Mouse (Mus musculus) midbrain, postnatal 0 days (tissue): ENCODE results near the gene Xpc. TPM values are rescaled to one million over a fixed set of nuclear protein-coding genes. Genes with fewer than 3 reads are reported as not detected.

Source experiments
- ATAC-seq: fragments of 200-750 bp; cut with Nextera tagmentation; 2 replicates; pipeline ENCODE4 v1.8.0; 2017; ENCODE audit warnings: moderate number of reproducible peaks, mild to moderate bottlenecking, moderate TSS enrichment, moderate library complexity; ENCODE audit not compliant: low FRiP score
- DNase-seq: peaks from one replicate; pipeline ENCODE4 v3.0.0-alpha.2; 2015; ENCODE audit warnings: low spot score
- H3K27ac ChIP-seq: fragments of 300-500 bp; sonication (generic); 2 replicates; pipeline ENCODE4 v1.5.1; 2014; ENCODE audit warnings: low read depth, mild to moderate bottlenecking, low read length, mixed read lengths
- H3K27me3 ChIP-seq: fragments of 300-500 bp; sonication (generic); 2 replicates; pipeline ENCODE4 v1.6.1; 2014; ENCODE audit warnings: low read length, control low read depth, mixed read lengths; ENCODE audit not compliant: insufficient read depth
- H3K36me3 ChIP-seq: fragments of 300-500 bp; sonication (generic); 2 replicates; pipeline ENCODE4 v1.6.1; 2014; ENCODE audit warnings: low read length, control low read depth, mixed read lengths; ENCODE audit not compliant: insufficient read depth
- H3K4me1 ChIP-seq: fragments of 300-500 bp; sonication (generic); 2 replicates; pipeline ENCODE4 v1.6.1; 2014; ENCODE audit warnings: mild to moderate bottlenecking, control low read depth, antibody characterized with exemption, low read length, mixed read lengths; ENCODE audit not compliant: insufficient read depth
- H3K4me2 ChIP-seq: fragments of 300-500 bp; sonication (generic); 2 replicates; pipeline ENCODE4 v1.6.1; 2014; ENCODE audit warnings: low read depth, mild to moderate bottlenecking, low read length, mixed read lengths; ENCODE audit not compliant: poor library complexity, severe bottlenecking
- H3K4me3 ChIP-seq: fragments of 300-500 bp; sonication (generic); 2 replicates; pipeline ENCODE4 v1.5.1; 2014; ENCODE audit warnings: low read depth, mild to moderate bottlenecking, low read length, moderate library complexity
- H3K9ac ChIP-seq: fragments of 300-500 bp; sonication (generic); replicated peaks from 2 replicates; pipeline ENCODE4 v1.6.1; 2014; ENCODE audit warnings: mild to moderate bottlenecking, low read length, moderate library complexity, mixed read lengths; ENCODE audit not compliant: poor library complexity, severe bottlenecking
- H3K9me3 ChIP-seq: fragments of 300-500 bp; sonication (generic); 2 replicates; pipeline ENCODE4 v1.6.1; 2016; ENCODE audit warnings: low read length, control low read depth
- CTCF ChIP-seq: IDR thresholded peaks from 2 replicates; pipeline ENCODE4 v1.5.1; 2016; ENCODE audit warnings: antibody characterized with exemption, mild to moderate bottlenecking
- WGBS: fragments of 180-500 bp; shearing (Covaris S2); extraction: QIAGEN DNeasy Blood & Tissue Kit; methylation state at CpG from one replicate; pipeline ENCODE4 v1.1.7; 2014; 5-methylcytosine and 5-hydroxymethylcytosine counted together
- polyA plus RNA-seq: library from polyadenylated mRNA; unstranded; fragments of >200 nt; fragmentation: Nextera tagmentation; extraction: Ambion mirVana; gene quantifications from 2 replicates; pipeline ENCODE4 v1.2.1, GENCODE M21; 2015
- total RNA-seq: library from RNA; depleted of rRNA; stranded (reverse); fragments of >200 nt; gene quantifications from 2 replicates; pipeline ENCODE4 v1.2.3, GENCODE M21; 2014

Gene Xpc
- total and polyA plus RNA-seq, 2 experiments from 2014 or later, result 12.3 to 14.3 TPM

GRCm38 (mm10) chr6:91506036-91506435, 9.7 kb downstream of the Xpc start:
- H3K4me2 ChIP-seq, result no peak overlapping the region
- ATAC-seq, result no peak
- 92% methylated on average over 5 of the region's 5 CpGs for WGBS
- no peaks in the 10 kb centered on the region for H3K4me1 ChIP-seq
- H3K4me3 ChIP-seq, result no peak overlapping the region
- H3K36me3 ChIP-seq, result peaks cover 57% of the 10 kb centered on the region
- H3K9ac ChIP-seq, result no peak overlapping the region
- DNase-seq, result no peak
- H3K27ac ChIP-seq, result no peak overlapping the region
- no peaks in the 10 kb centered on the region for H3K9me3 ChIP-seq
- no peak for TF ChIP-seq CTCF
- H3K27me3 ChIP-seq, result no peaks in the 10 kb centered on the region

- WGBS, result 88% methylated on average over 1 of the region's 1 CpGs
- Histone ChIP-seq H3K9me3 (no peaks in the 10 kb centered on the region), H3K27ac (no peak overlapping the region), H3K27me3 (no peaks in the 10 kb centered on the region), H3K4me2 (no peak overlapping the region), H3K4me3 (no peak overlapping the region), H3K4me1 (no peaks in the 10 kb centered on the region), H3K36me3 (peaks cover 72% of the 10 kb centered on the region), H3K9ac (no peak overlapping the region)
- DNase-seq, result no peak
- TF ChIP-seq CTCF, result no peak
- no peak for ATAC-seq
These were observed 12.4 kb downstream of the Xpc start for GRCm38 (mm10) chr6:91503302-91503701.

- Histone ChIP-seq H3K9ac (no peak overlapping the region), H3K36me3 (peaks cover 78% of the 10 kb centered on the region), H3K27ac (no peak overlapping the region), H3K4me2 (no peak overlapping the region), H3K9me3 (no peaks in the 10 kb centered on the region), H3K27me3 (no peaks in the 10 kb centered on the region), H3K4me1 (no peaks in the 10 kb centered on the region), H3K4me3 (no peak overlapping the region)
- ATAC-seq (no peak), DNase-seq (no peak)
- WGBS, result 90% methylated on average over 8 of the region's 8 CpGs
- TF ChIP-seq CTCF, result no peak
These were observed 21.2 kb downstream of the Xpc start for GRCm38 (mm10) chr6:91494526-91494925.

- no peak for TF ChIP-seq CTCF
- Histone ChIP-seq H3K9me3 (no peaks in the 10 kb centered on the region), H3K4me3 (no peak overlapping the region), H3K4me1 (no peaks in the 10 kb centered on the region), H3K27ac (no peak overlapping the region), H3K9ac (no peak overlapping the region), H3K4me2 (no peak overlapping the region), H3K27me3 (no peaks in the 10 kb centered on the region), H3K36me3 (peaks cover 70% of the 10 kb centered on the region)
- no peak for DNase-seq
- WGBS, result 89% methylated on average over 10 of the region's 10 CpGs
- no peak for ATAC-seq
These were observed 22.6 kb downstream of the Xpc start for GRCm38 (mm10) chr6:91493053-91493452.

- WGBS, result 74% methylated on average over 6 of the region's 6 CpGs
- H3K27ac ChIP-seq, result no peak overlapping the region
These were observed 24.7 kb downstream of the Xpc start for GRCm38 (mm10) chr6:91491004-91491403.

GRCm38 (mm10) chr6:91489872-91490271, 25.8 kb downstream of the Xpc start:
- no peak overlapping the region for H3K9ac ChIP-seq
- 91% methylated on average over 10 of the region's 10 CpGs for WGBS
- ATAC-seq, result no peak
- H3K27ac ChIP-seq, result no peak overlapping the region
- no peaks in the 10 kb centered on the region for H3K9me3 ChIP-seq
- peaks cover 67% of the 10 kb centered on the region for H3K36me3 ChIP-seq
- no peaks in the 10 kb centered on the region for H3K4me1 ChIP-seq
- H3K27me3 ChIP-seq, result no peaks in the 10 kb centered on the region
- H3K4me3 ChIP-seq, result no peak overlapping the region
- TF ChIP-seq CTCF, result no peak
- H3K4me2 ChIP-seq, result no peak overlapping the region
- DNase-seq, result no peak

More at GRCm38 (mm10) chr6:91491004-91491403, 24.7 kb downstream of the Xpc start:
- no peaks in the 10 kb centered on the region for H3K4me1 ChIP-seq
- H3K36me3 ChIP-seq, result peaks cover 66% of the 10 kb centered on the region
- H3K27me3 ChIP-seq, result no peaks in the 10 kb centered on the region
- ATAC-seq (no peak), DNase-seq (no peak)
- H3K4me2 ChIP-seq, result no peak overlapping the region
- no peak overlapping the region; the same call in 1 of the 2 replicates for H3K9ac ChIP-seq
- H3K4me3 ChIP-seq, result no peak overlapping the region
- TF ChIP-seq CTCF, result no peak
- H3K9me3 ChIP-seq, result no peaks in the 10 kb centered on the region
